Mouse (Mus musculus): ENCODE data around the gene Sap30l. TPM values are rescaled to one million over a fixed set of nuclear protein-coding genes. Genes with fewer than 3 reads are reported as not detected.
A peak's percentile ranks its signal among the peaks of the same experiment; 100 is the strongest.

Gene Sap30l
- polyA plus RNA-seq, 1 experiment = 107 TPM

GRCm38 (mm10) chr11:57778349-57778748 lies 23.1 kb upstream of the Sap30l start:
- Histone ChIP-seq H3K36me3 (ENCODE audit: control insufficient read depth, insufficient read depth, low read length) (peaks cover 19% of the 10 kb centered on the region), H3K27me3 (ENCODE audit: control insufficient read depth, insufficient read depth, low read length) (no peaks in the 10 kb centered on the region), H3K4me1 (ENCODE audit: control insufficient read depth, insufficient read depth, insufficient read length, low read length) (peaks cover 4% of the 10 kb centered on the region), H3K27ac (ENCODE audit: insufficient read depth, low read depth, low read length) (no peak overlapping the region), H3K4me3 (ENCODE audit: low read depth, low read length) (no peak overlapping the region)
- 36% methylated on average over 5 of the region's 5 CpGs for WGBS
- TF ChIP-seq CTCF (IDR thresholded peaks at IDR 0.05; ENCODE audit: extremely low read depth, insufficient read length, insufficient replicate concordance, low read depth, low read length) (peak; percentile 89; the same call in 1 of the 2 replicates), POLR2A (IDR thresholded peaks at IDR 0.05; ENCODE audit: low read depth, low read length) (no peak)

GRCm38 (mm10) chr11:57779824-57780223 lies 21.6 kb upstream of the Sap30l start:
- H3K4me3 ChIP-seq (ENCODE audit: low read depth, low read length) = no peak overlapping the region
- WGBS = 30% methylated on average over 14 of the region's 14 CpGs
- peak overlapping the region; percentile 75 for H3K27ac ChIP-seq (ENCODE audit: insufficient read depth, low read depth, low read length)
- peaks cover 4% of the 10 kb centered on the region for H3K4me1 ChIP-seq (ENCODE audit: control insufficient read depth, insufficient read depth, insufficient read length, low read length)
- peaks cover 27% of the 10 kb centered on the region for H3K36me3 ChIP-seq (ENCODE audit: control insufficient read depth, insufficient read depth, low read length)
- no peak for TF ChIP-seq POLR2A (IDR thresholded peaks at IDR 0.05; ENCODE audit: low read depth, low read length)
- no peaks in the 10 kb centered on the region for H3K27me3 ChIP-seq (ENCODE audit: control insufficient read depth, insufficient read depth, low read length)

GRCm38 (mm10) chr11:57786616-57787418 lies 14.6 kb upstream of the Sap30l start:
- WGBS = 73% methylated on average over 18 of the region's 18 CpGs
- TF ChIP-seq CTCF (IDR thresholded peaks at IDR 0.05; ENCODE audit: extremely low read depth, insufficient read length, insufficient replicate concordance, low read depth, low read length) = no peak
- TF ChIP-seq POLR2A (IDR thresholded peaks at IDR 0.05; ENCODE audit: low read depth, low read length) = no peak
- Histone ChIP-seq H3K27ac (ENCODE audit: insufficient read depth, low read depth, low read length) (no peak overlapping the region), H3K36me3 (ENCODE audit: control insufficient read depth, insufficient read depth, low read length) (peaks cover 23% of the 10 kb centered on the region), H3K4me3 (ENCODE audit: low read depth, low read length) (no peak overlapping the region), H3K4me1 (ENCODE audit: control insufficient read depth, insufficient read depth, insufficient read length, low read length) (no peaks in the 10 kb centered on the region; the same call in 1 of the 2 replicates), H3K27me3 (ENCODE audit: control insufficient read depth, insufficient read depth, low read length) (no peaks in the 10 kb centered on the region)

- H3K4me1 ChIP-seq (ENCODE audit: control insufficient read depth, insufficient read depth, insufficient read length, low read length) = no peaks in the 10 kb centered on the region
- no peak overlapping the region for H3K4me3 ChIP-seq (ENCODE audit: low read depth, low read length)
- H3K27ac ChIP-seq (ENCODE audit: insufficient read depth, low read depth, low read length) = no peak overlapping the region
- H3K27me3 ChIP-seq (ENCODE audit: control insufficient read depth, insufficient read depth, low read length) = no peaks in the 10 kb centered on the region
- TF ChIP-seq CTCF (IDR thresholded peaks at IDR 0.05; ENCODE audit: extremely low read depth, insufficient read length, insufficient replicate concordance, low read depth, low read length) = peak; percentile 61; the same call in 1 of the 2 replicates
- no peak for TF ChIP-seq POLR2A (IDR thresholded peaks at IDR 0.05; ENCODE audit: low read depth, low read length)
- peaks cover 18% of the 10 kb centered on the region for H3K36me3 ChIP-seq (ENCODE audit: control insufficient read depth, insufficient read depth, low read length)
- WGBS = 24% methylated on average over 3 of the region's 3 CpGs
Observed at GRCm38 (mm10) chr11:57787913-57788312, 13.5 kb upstream of the Sap30l start.

- 13% methylated on average over 21 of the region's 21 CpGs for WGBS
- H3K4me1 ChIP-seq (ENCODE audit: control insufficient read depth, insufficient read depth, insufficient read length, low read length) = no peaks in the 10 kb centered on the region
- H3K27ac ChIP-seq (ENCODE audit: insufficient read depth, low read depth, low read length) = no peak overlapping the region
Observed at GRCm38 (mm10) chr11:57790866-57791535, 10.4 kb upstream of the Sap30l start.

GRCm38 (mm10) chr11:57795086-57795485 lies 6.4 kb upstream of the Sap30l start:
- Histone ChIP-seq H3K4me3 (ENCODE audit: low read depth, low read length) (no peak overlapping the region), H3K36me3 (ENCODE audit: control insufficient read depth, insufficient read depth, low read length) (no peaks in the 10 kb centered on the region), H3K27ac (ENCODE audit: insufficient read depth, low read depth, low read length) (no peak overlapping the region), H3K27me3 (ENCODE audit: control insufficient read depth, insufficient read depth, low read length) (no peaks in the 10 kb centered on the region), H3K4me1 (ENCODE audit: control insufficient read depth, insufficient read depth, insufficient read length, low read length) (no peaks in the 10 kb centered on the region)
- no peak for TF ChIP-seq POLR2A (IDR thresholded peaks at IDR 0.05; ENCODE audit: low read depth, low read length)
- TF ChIP-seq CTCF (IDR thresholded peaks at IDR 0.05; ENCODE audit: extremely low read depth, insufficient read length, insufficient replicate concordance, low read depth, low read length) = no peak
- 76% methylated on average over 6 of the region's 6 CpGs for WGBS

More at GRCm38 (mm10) chr11:57790866-57791535, 10.4 kb upstream of the Sap30l start:
- no peaks in the 10 kb centered on the region for H3K27me3 ChIP-seq (ENCODE audit: control insufficient read depth, insufficient read depth, low read length)
- no peak overlapping the region for H3K4me3 ChIP-seq (ENCODE audit: low read depth, low read length)
- TF ChIP-seq CTCF (IDR thresholded peaks at IDR 0.05; ENCODE audit: extremely low read depth, insufficient read length, insufficient replicate concordance, low read depth, low read length) (no peak), POLR2A (IDR thresholded peaks at IDR 0.05; ENCODE audit: low read depth, low read length) (no peak)
- 0 out of 2 replicates have a peak, but pooled peaks cover 4% of the 10 kb centered on the region for H3K36me3 ChIP-seq (ENCODE audit: control insufficient read depth, insufficient read depth, low read length)

GRCm38 (mm10) chr11:57797828-57798227 lies 3.6 kb upstream of the Sap30l start:
- TF ChIP-seq POLR2A (IDR thresholded peaks at IDR 0.05; ENCODE audit: low read depth, low read length) = no peak
- Histone ChIP-seq H3K27ac (ENCODE audit: insufficient read depth, low read depth, low read length) (no peak overlapping the region), H3K4me1 (ENCODE audit: control insufficient read depth, insufficient read depth, insufficient read length, low read length) (peaks cover under 1% of the 10 kb centered on the region; the same call in 1 of the 2 replicates), H3K27me3 (ENCODE audit: control insufficient read depth, insufficient read depth, low read length) (no peaks in the 10 kb centered on the region), H3K36me3 (ENCODE audit: control insufficient read depth, insufficient read depth, low read length) (no peaks in the 10 kb centered on the region), H3K4me3 (ENCODE audit: low read depth, low read length) (no peak overlapping the region)
- WGBS = 82% methylated on average over 9 of the region's 9 CpGs

All from small intestine, adult 2 months (tissue).